Mouse (Mus musculus) yolk sac, embryonic 10.5 days (tissue): ENCODE data around the gene Chtop.
A peak's percentile ranks its signal among the peaks of the same experiment; 100 is the strongest.

Source experiments
- DNase-seq: peaks from one replicate; pipeline ENCODE4 v3.0.0-alpha.2; 2017; ENCODE audit warnings: low spot score

The Chtop gene

GRCm38 (mm10) chr3:90512276-90512675 is 3.0 kb upstream of the Chtop start:
- DNase-seq: no peak

- DNase-seq: no peak
These were observed 437 bp upstream of the Chtop start for GRCm38 (mm10) chr3:90509747-90510123.

- no peak for DNase-seq
These were observed 880 bp downstream of the Chtop start for GRCm38 (mm10) chr3:90508287-90508949.

DNA sequence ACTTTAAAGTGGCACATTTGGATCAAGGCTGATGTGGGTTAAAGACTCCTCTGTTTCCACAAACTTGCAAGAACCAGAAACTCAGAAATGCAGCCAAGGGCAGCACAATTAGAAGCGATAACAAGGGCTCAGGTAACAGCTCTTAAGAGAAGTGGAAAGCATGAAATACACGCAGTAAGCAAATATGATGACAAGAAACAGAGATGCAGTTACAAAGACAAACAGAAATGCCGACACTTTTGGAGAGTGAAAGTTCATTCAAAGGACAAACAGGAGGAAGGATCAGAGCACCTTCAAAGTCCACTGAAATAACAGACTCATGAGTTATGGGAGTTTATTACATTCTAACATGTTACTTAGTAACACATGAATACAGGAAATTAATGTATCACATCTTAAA is 2.9 kb downstream of the Chtop start:
- DNase-seq: no peak

GRCm38 (mm10) chr3:90505216-90505615 is 4.1 kb downstream of the Chtop start:
- no peak for DNase-seq

- DNase-seq: no peak
These were observed 5.9 kb downstream of the Chtop start for GRCm38 (mm10) chr3:90503444-90503843.

GRCm38 (mm10) chr3:90497597-90497996 is 11.7 kb downstream of the Chtop start:
- no peak for DNase-seq

- DNase-seq: no peak
These were observed 13.3 kb downstream of the Chtop start for GRCm38 (mm10) chr3:90495850-90496525.

GRCm38 (mm10) chr3:90493831-90494540 is 15.3 kb downstream of the Chtop start:
- DNase-seq: no peak

GRCm38 (mm10) chr3:90491350-90491749 is 17.9 kb downstream of the Chtop start:
- no peak for DNase-seq

- peak; percentile 96 for DNase-seq
These were observed 18.5 kb downstream of the Chtop start, which contains the start of gene Snapin for GRCm38 (mm10) chr3:90490696-90491256. Snapin (minus strand) TSS chr3:90491033.

- DNase-seq: no peak
These were observed 20.7 kb downstream of the Chtop start for GRCm38 (mm10) chr3:90488576-90488975.

DNA sequence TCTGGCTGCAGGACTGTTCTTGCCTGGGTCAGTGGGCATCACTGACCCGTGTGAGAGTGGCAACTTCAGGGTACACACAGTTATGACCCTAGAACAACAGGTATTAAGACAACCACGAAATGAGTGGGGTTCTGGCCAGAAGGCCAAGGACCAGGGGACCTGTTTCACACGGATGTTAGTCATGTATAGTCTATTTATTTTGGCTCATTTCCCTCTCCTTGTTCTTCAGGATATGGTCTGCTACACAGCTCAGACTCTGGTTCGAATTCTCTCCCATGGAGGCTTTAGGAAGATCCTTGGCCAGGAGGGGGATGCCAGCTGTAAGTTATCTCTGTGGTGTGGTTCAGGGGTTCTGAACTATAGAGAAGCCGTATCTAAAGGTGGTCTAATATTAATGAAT is 22.3 kb downstream of the Chtop start:
- no peak for DNase-seq

DNA sequence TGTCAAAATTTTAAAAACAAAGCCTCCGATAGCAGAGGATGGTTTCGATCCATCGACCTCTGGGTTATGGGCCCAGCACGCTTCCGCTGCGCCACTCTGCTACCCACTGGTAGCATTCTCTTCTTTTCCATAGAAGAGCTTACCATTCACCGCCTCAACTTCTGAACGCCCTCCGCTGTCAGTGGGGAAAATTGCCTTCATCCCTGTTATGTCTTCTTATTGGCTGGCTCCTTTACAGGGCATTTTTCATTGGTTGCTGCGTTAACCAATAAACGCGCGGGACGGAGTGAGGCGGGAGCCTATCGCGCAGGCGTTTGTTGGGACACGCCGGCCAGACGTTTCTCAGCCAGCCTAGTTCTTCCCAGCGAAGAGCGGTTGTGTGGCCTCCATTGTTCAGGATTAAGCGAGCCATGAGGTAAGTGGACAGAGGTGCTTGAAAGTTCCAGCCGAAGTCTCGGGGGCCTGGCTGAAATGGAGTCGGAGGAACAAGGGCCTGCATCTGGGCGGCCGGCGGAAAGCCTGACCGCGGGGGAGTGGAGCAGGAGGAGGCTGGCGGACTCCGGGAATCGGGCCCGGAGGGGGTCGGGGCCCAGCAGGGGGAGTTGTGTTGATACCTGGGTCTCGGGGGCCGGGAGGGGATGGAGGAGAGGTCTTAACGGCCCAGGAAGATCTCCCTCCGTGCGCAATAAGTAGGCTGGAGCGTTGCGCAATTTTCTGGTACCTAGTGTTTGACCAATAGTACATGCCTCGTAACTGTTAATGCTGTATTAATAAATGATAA is 33.3 kb downstream of the Chtop start, which contains the start of gene Ilf2:
TSS of gene Ilf2 (plus strand) at position 296 of the 781 bp plus-strand sequence.
- peak; percentile 98 for DNase-seq

DNA sequence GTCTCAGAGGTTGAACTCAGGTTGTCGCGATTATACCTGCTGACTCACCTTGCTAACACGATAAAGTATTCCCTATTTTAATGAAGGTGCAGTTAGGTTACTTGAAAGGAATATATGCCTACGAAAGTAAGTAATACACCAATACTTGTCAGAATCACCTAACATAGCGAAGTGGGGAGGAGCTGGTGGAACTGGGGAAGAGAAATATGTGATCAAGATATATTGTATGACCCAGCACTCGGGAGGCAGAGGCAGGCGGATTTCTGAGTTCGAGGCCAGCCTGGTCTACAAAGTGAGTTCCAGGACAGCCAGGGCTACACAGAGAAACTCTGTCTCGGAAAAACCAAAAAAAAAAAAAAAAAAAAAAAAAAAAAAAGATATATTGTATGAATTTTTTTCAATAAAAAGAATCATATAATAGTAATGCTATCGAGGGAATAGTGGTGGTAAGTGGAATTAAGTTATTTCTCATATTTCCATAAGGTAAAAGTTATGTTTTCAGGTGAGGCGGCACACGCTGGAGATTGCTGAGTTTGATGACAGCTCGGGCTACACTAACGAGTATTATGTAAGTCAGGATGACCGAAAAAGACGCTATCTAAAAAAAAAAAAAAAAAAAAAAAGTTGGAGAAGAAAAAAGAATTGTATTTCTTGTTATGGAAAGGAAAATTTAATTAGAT is 34.0 kb downstream of the Chtop start:
- DNase-seq: no peak

- DNase-seq: no peak
These were observed 37.1 kb downstream of the Chtop start for GRCm38 (mm10) chr3:90472213-90472612.

DNA sequence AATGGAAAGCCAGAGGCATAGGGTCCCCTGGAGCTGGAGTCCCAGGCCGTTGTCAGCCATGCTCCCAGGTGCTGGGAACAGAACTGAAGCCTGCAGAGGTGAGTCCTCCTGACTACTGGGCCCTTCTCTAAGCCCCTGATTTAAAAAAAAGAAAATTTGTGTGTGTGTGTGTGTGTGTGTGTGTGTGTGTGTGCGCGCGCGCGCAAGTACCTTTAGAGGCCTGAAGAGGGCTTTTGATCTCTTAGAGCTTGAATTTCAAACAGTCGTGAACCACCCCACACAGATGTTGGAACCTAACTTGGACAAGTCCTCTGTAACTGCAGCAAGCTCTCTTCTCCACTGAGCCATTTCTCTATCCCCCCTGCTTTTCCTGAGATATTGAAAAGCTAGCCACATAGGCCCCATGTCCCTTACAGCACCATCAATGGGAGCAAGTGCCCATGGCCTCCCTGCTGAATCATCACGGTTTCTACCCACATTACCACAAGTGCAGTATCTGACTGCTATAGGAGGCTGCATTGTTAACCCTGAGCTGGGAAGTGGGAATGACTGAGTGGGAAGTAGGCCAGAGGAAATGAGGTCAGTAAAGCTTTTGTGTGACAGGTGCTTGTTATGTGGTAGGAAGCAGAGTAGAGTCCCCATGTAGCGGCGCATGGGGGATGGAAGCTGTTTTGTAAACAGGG is 41.5 kb downstream of the Chtop start:
- no peak for DNase-seq

DNA sequence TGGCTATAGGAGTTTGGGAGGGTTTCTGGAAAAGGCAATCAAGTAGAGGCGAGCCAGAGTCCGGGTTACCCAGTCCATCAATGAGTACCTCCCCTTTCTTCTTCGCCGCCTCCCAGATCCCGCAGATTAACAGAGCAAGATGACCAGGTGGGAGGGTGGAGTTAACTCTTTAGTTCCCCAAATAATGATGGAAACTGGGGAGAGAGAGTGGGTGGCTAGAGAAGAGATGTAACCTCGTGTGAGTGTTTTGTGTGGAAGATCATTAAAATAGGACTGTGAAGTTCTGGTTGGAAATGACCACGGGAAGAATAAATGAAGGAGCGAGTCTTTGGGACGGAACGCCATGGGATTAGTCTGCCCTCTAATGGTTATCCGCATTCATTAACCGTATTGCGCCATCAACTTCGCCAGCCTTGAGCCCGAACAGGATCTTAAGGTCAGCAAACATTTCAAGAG is 43.0 kb downstream of the Chtop start:
- peak; percentile 86 for DNase-seq

GRCm38 (mm10) chr3:90465686-90466310 is 43.5 kb downstream of the Chtop start, which contains the start of gene Npr1:
Npr1 (minus strand) TSS chr3:90465866.
- peak; percentile 73 for DNase-seq

DNA sequence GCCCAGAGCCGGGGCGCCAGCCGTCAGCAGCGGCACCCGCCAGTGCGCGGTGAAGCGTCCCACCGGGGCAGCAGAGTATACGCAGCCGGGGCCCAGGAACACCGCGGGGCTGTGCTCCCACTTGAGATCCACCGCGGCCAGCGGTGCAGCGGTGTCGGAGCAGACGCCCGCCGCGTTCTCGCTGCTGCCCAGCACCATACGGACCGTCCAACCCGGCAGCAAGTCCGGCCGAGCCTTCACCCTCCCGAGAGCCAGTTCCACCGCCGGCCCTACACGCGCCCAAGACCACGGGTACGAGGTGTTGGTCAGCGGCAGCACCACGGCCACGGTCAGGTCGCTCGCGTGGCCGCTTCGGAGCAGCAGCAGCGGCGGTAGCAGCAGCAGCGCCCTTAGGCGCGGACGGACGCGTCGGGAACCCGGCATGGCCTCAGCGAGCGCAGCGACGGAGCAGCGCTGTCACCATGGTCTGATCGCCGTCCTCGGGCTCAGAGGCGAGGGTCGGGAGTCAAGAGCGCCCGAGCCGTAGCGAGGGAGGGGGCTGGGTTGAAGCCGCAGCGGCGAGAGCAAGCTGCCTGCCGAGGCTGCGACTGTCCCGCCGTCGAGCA is 44.1 kb downstream of the Chtop start:
- peak; percentile 63 for DNase-seq
